Mouse (Mus musculus) embryonic facial prominence, embryonic 15.5 days (tissue): ENCODE results near the gene Tspear. TPM values are rescaled to one million over a fixed set of nuclear protein-coding genes. Genes with fewer than 3 reads are reported as not detected.

ENCODE experiments used
- ATAC-seq: fragments of 200-750 bp; cut with Nextera tagmentation; 2 replicates; pipeline ENCODE4 v1.8.0; 2017; ENCODE audit warnings: low read depth, moderate TSS enrichment; ENCODE audit not compliant: insufficient number of reproducible peaks, low FRiP score, low TSS enrichment
- H3K27ac ChIP-seq: fragments of 300-500 bp; sonication (generic); replicated peaks from 2 replicates; pipeline ENCODE4 v1.5.1; 2015; ENCODE audit warnings: mild to moderate bottlenecking, inconsistent platforms
- H3K27me3 ChIP-seq: fragments of 300-500 bp; sonication (generic); 2 replicates; pipeline ENCODE4 v1.6.1; 2015; ENCODE audit warnings: inconsistent platforms
- H3K36me3 ChIP-seq: fragments of 300-500 bp; sonication (generic); 2 replicates; pipeline ENCODE4 v1.6.1; 2015; ENCODE audit warnings: mild to moderate bottlenecking, inconsistent platforms
- H3K4me1 ChIP-seq: fragments of 300-500 bp; sonication (generic); 2 replicates; pipeline ENCODE4 v1.6.1; 2015; ENCODE audit warnings: inconsistent platforms
- H3K4me2 ChIP-seq: fragments of 300-500 bp; sonication (generic); replicated peaks from 2 replicates; pipeline ENCODE4 v1.6.1; 2015; ENCODE audit warnings: mild to moderate bottlenecking, inconsistent platforms
- H3K4me3 ChIP-seq: fragments of 300-500 bp; sonication (generic); replicated peaks from 2 replicates; pipeline ENCODE4 v1.5.1; 2015; ENCODE audit warnings: mild to moderate bottlenecking, inconsistent platforms
- H3K9ac ChIP-seq: fragments of 300-500 bp; sonication (generic); 2 replicates; pipeline ENCODE4 v1.6.1; 2015; ENCODE audit warnings: inconsistent platforms
- H3K9me3 ChIP-seq: fragments of 300-500 bp; sonication (generic); replicated peaks from 2 replicates; pipeline ENCODE4 v1.6.1; 2016; ENCODE audit warnings: inconsistent platforms
- WGBS: fragments of 180-500 bp; shearing (Covaris S2); methylation state at CpG from one replicate; pipeline ENCODE4 v1.1.7; 2015; 5-methylcytosine and 5-hydroxymethylcytosine counted together
- polyA plus RNA-seq: library from polyadenylated mRNA; unstranded; fragments of >200 nt; fragmentation: Nextera tagmentation; extraction: Ambion mirVana; gene quantifications from 2 replicates; pipeline ENCODE4 v1.2.1, GENCODE M21; 2015

Tspear gene
- polyA plus RNA-seq, 1 experiment from 2014 or later: 3.4 TPM

GRCm38 (mm10) chr10:77839006-77839405 is 152.6 kb downstream of the Tspear start:
- Histone ChIP-seq H3K9me3 (0 out of 2 replicates have a peak, but pooled peaks cover 9% of the 10 kb centered on the region), H3K36me3 (no peaks in the 10 kb centered on the region), H3K27me3 (no peaks in the 10 kb centered on the region), H3K27ac (no peak overlapping the region), H3K4me1 (no peaks in the 10 kb centered on the region), H3K4me3 (no peak overlapping the region), H3K4me2 (no peak overlapping the region), H3K9ac (no peak overlapping the region)
- 67% methylated on average over 6 of the region's 6 CpGs for WGBS
- ATAC-seq: no peak

DNA sequence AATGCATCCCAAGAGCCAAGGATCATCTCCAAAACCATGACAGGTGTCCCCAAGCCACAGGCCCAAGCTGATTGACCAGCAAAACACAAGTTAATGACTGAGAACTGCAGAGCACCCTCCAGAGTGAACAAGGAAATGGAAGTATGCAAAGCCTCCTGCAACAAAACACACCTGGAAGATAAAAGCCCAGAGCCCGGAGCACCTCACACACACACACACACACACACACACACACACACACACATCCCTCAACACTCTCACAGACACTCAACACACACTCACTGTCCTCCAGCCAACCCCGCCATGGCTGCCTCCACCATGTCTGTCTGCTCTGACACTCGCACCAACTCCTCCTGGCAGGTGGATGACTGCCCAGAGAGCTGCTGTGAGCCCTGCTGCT is 160.1 kb downstream of the Tspear start, which contains the start of gene Gm36176:
Gm36176 (plus strand) TSS at position 301 of the 400 bp plus-strand sequence.
- no peak within 1 kb of the TSS for H3K4me2 ChIP-seq
- 66% methylated on average over 3 of the region's 3 CpGs for WGBS
- no peak within 1 kb of the TSS for H3K4me3 ChIP-seq
- H3K9ac ChIP-seq: no peak within 1 kb of the TSS
- H3K4me1 ChIP-seq: no peaks in the 10 kb centered on the region
- 0 out of 2 replicates have a peak, but pooled peaks cover 13% of the 10 kb centered on the region for H3K9me3 ChIP-seq
- no peak within 1 kb of the TSS for H3K27ac ChIP-seq
- no peak for ATAC-seq
- H3K36me3 ChIP-seq: no peaks in the 10 kb centered on the region
- H3K27me3 ChIP-seq: no peaks in the 10 kb centered on the region

GRCm38 (mm10) chr10:77846961-77847360 is 160.6 kb downstream of the Tspear start:
- Histone ChIP-seq H3K9ac (no peak overlapping the region), H3K4me2 (no peak overlapping the region), H3K27me3 (no peaks in the 10 kb centered on the region), H3K4me3 (no peak overlapping the region), H3K27ac (no peak overlapping the region), H3K36me3 (no peaks in the 10 kb centered on the region), H3K4me1 (no peaks in the 10 kb centered on the region), H3K9me3 (0 out of 2 replicates have a peak, but pooled peaks cover 13% of the 10 kb centered on the region)
- ATAC-seq: no peak
- 17% methylated on average over 2 of the region's 2 CpGs for WGBS

DNA sequence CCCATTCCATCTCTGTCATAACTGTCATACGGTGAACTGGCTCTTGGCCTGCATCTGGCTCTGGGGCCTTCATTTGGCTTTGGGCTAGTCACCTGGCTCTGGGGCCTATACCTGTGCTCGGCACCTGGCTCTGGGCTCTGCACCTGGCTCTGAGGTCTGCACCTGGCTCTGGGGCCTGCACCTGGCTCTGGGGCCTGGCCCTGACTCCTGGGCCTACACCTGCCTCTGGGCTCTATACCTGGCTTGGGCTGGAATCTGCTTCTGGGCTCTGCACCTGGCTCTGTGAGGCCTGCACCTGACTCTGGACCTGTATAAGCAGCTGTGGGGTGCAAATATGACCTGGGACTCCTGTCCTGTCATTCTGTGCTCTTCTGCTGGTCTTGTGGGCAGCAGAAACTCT is 161.2 kb downstream of the Tspear start:
- WGBS: 78% methylated on average over 2 of the region's 2 CpGs
- H3K4me3 ChIP-seq: no peak overlapping the region
- no peak overlapping the region for H3K4me2 ChIP-seq
- ATAC-seq: no peak
- H3K27ac ChIP-seq: no peak overlapping the region
- no peak overlapping the region for H3K9ac ChIP-seq
- no peaks in the 10 kb centered on the region for H3K36me3 ChIP-seq
- H3K27me3 ChIP-seq: 0 out of 2 replicates have a peak, but pooled peaks cover 2% of the 10 kb centered on the region
- no peaks in the 10 kb centered on the region for H3K4me1 ChIP-seq
- H3K9me3 ChIP-seq: 0 out of 2 replicates have a peak, but pooled peaks cover 13% of the 10 kb centered on the region

DNA sequence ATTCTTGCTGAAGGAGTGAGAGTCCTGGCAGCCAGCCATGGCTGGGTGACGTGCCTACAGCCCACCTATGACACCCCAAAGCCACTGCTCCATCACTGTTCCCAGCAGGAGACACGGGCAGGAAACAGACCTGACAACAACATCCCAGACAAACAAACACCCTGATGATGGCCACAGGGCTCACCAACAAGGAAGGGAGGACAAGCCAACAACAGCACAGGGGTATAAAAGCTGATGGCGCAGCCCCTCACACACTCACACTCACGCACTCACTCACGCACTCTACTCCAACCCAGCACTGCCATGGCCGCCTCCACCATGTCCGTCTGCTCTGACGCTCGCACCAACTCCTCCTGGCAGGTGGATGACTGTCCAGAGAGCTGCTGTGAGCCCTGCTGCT is 166.2 kb downstream of the Tspear start, which contains the start of gene Gm10318:
Gm10318 (plus strand) TSS at position 301 of the 400 bp plus-strand sequence.
- Histone ChIP-seq H3K27ac (no peak within 1 kb of the TSS), H3K9ac (no peak within 1 kb of the TSS), H3K4me3 (no peak within 1 kb of the TSS), H3K9me3 (0 out of 2 replicates have a peak, but pooled peaks cover 3% of the 10 kb centered on the region), H3K27me3 (0 out of 2 replicates have a peak, but pooled peaks cover 2% of the 10 kb centered on the region), H3K4me1 (no peaks in the 10 kb centered on the region), H3K36me3 (no peaks in the 10 kb centered on the region), H3K4me2 (no peak within 1 kb of the TSS)
- WGBS: 67% methylated on average over 9 of the region's 9 CpGs
- ATAC-seq: no peak

- no peak within 1 kb of the TSS for H3K4me2 ChIP-seq
- no peak within 1 kb of the TSS for H3K9ac ChIP-seq
- 49% methylated on average over 7 of the region's 7 CpGs for WGBS
- ATAC-seq: no peak
- H3K4me1 ChIP-seq: 0 out of 2 replicates have a peak, but pooled peaks cover 6% of the 10 kb centered on the region
- H3K36me3 ChIP-seq: no peaks in the 10 kb centered on the region
- H3K4me3 ChIP-seq: no peak within 1 kb of the TSS
- no peaks in the 10 kb centered on the region for H3K27me3 ChIP-seq
- no peak within 1 kb of the TSS for H3K27ac ChIP-seq
- no peaks in the 10 kb centered on the region for H3K9me3 ChIP-seq
Observed at GRCm38 (mm10) chr10:77861675-77862074, 175.3 kb downstream of the Tspear start, which contains the start of gene Gm3285. Gene Gm3285 (plus strand): TSS chr10:77861975.

DNA sequence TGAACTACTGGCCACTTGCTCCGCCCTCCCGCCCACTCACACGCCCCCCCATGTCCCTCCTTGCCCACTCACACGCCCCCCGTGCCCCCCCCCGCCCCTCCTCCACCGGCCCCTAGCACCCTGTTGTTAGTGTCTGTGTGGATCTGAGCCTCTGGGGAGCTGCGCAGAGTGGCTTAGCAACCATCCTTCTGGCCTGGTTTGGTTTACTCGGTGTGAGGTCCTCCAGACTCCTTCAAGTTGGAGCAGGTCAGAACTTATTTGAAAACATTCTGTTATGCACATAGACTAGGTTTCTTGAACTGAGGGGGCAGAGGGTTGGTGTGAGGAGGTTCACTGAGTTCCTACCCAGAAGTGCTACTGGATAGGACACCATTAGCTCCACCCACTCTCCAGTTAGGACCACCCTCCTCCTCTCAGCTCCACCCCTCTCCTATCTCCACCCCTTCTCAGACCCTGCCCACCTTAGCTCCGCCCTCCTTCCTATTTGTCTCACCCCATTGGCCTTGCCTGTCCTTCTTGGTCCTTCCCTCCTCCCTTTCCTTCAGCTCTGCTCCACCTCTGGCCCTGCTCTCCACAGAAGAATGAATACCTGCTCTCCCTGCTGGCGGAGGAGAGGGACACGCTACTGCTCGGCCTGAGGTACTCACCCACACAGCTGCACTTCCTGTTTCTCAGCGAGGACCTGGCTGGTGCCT is 177.8 kb downstream of the Tspear start:
- H3K9me3 ChIP-seq: no peaks in the 10 kb centered on the region
- 19% methylated on average over 14 of the region's 14 CpGs for WGBS
- peak overlapping the region; percentile 20; the same call in 1 of the 2 replicates for H3K4me3 ChIP-seq

GRCm38 (mm10) chr10:77864762-77865143 is 178.4 kb downstream of the Tspear start:
- Histone ChIP-seq H3K27me3 (no peaks in the 10 kb centered on the region), H3K4me1 (0 out of 2 replicates have a peak, but pooled peaks cover 6% of the 10 kb centered on the region), H3K4me2 (peak overlapping the region; percentile 31), H3K4me3 (peak overlapping the region; percentile 20; the same call in 1 of the 2 replicates), H3K9ac (no peak overlapping the region), H3K27ac (no peak overlapping the region), H3K36me3 (no peaks in the 10 kb centered on the region), H3K9me3 (no peaks in the 10 kb centered on the region)
- WGBS: 21% methylated on average over 11 of the region's 11 CpGs
- no peak for ATAC-seq

More for the DNA sequence above, 177.8 kb downstream of the Tspear start:
- H3K36me3 ChIP-seq: no peaks in the 10 kb centered on the region
- no peak overlapping the region for H3K9ac ChIP-seq
- H3K27ac ChIP-seq: 0 out of 2 replicates have a peak overlapping the region, but pooled peaks have one; percentile 11
- peak; percentile 69; the same call in 1 of the 2 replicates for ATAC-seq
- peak overlapping the region; percentile 31 for H3K4me2 ChIP-seq
- no peaks in the 10 kb centered on the region for H3K27me3 ChIP-seq
- H3K4me1 ChIP-seq: 0 out of 2 replicates have a peak, but pooled peaks cover 6% of the 10 kb centered on the region

- no peak for ATAC-seq
- H3K9ac ChIP-seq: no peak overlapping the region
- H3K9me3 ChIP-seq: no peaks in the 10 kb centered on the region
- no peaks in the 10 kb centered on the region for H3K36me3 ChIP-seq
- H3K4me2 ChIP-seq: no peak overlapping the region
- H3K4me3 ChIP-seq: no peak overlapping the region
- 0 out of 2 replicates have a peak, but pooled peaks cover 6% of the 10 kb centered on the region for H3K4me1 ChIP-seq
- no peaks in the 10 kb centered on the region for H3K27me3 ChIP-seq
- WGBS: 4% methylated on average over 1 of the region's 1 CpGs
- H3K27ac ChIP-seq: no peak overlapping the region
Observed at GRCm38 (mm10) chr10:77867546-77867945, 181.2 kb downstream of the Tspear start.

DNA sequence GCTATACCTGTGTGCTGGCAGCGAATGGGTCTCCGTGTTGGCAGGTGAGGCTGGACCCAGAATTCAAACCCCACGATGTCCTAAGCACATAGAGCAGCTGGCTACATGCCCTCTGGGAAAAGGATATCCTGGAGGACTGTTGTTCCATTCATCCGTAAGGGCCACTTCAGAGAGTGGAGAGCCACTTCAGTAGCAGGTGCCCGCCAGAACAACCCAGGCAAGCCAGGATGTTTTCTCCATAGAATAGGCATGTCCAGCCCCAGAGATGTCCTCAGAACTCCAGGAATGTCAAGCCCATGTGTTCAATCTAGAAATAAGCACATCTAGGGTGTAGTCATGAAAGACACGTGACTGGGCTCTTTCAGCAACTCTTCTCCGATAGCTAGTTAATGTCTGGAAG is 183.3 kb downstream of the Tspear start:
- WGBS: 82% methylated on average over 7 of the region's 7 CpGs
- Histone ChIP-seq H3K4me2 (no peak overlapping the region), H3K4me1 (0 out of 2 replicates have a peak, but pooled peaks cover 2% of the 10 kb centered on the region), H3K9me3 (no peaks in the 10 kb centered on the region), H3K4me3 (no peak overlapping the region), H3K27ac (no peak overlapping the region), H3K36me3 (no peaks in the 10 kb centered on the region), H3K27me3 (no peaks in the 10 kb centered on the region), H3K9ac (no peak overlapping the region)
- ATAC-seq: no peak

DNA sequence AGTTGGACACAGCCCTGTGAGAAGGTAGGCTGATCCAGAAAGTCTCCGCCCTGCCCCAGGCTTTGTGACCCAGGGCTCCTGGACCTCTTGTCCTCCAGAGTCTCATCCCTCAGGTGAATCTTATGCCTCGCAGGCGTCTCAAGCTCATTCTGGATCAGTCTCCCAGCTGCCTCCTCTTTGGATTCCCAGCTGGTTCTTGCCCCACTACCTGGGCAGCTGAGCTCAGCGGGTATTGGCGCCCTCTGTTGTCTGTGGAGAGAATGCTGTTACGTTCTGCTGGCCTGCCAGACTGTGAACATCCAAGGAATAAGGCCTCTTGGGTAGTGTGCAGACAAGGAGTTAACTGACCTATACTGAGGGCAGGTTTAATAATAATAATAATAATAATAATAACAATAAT is 192.6 kb downstream of the Tspear start:
- H3K4me2 ChIP-seq: no peak overlapping the region
- H3K36me3 ChIP-seq: no peaks in the 10 kb centered on the region
- H3K4me1 ChIP-seq: no peaks in the 10 kb centered on the region
- ATAC-seq: no peak
- H3K9me3 ChIP-seq: no peaks in the 10 kb centered on the region
- H3K4me3 ChIP-seq: no peak overlapping the region
- no peaks in the 10 kb centered on the region for H3K27me3 ChIP-seq
- H3K27ac ChIP-seq: no peak overlapping the region
- WGBS: 69% methylated on average over 6 of the region's 6 CpGs
- no peak overlapping the region for H3K9ac ChIP-seq
